Mouse (Mus musculus) cerebellum, adult 2 months (tissue): Measurements from ENCODE around the gene Jade1. TPM values are rescaled to one million over a fixed set of nuclear protein-coding genes. Genes with fewer than 3 reads are reported as not detected.
A peak's percentile ranks its signal among the peaks of the same experiment; 100 is the strongest.

Experiments
- DNase-seq, 2 experiments: peaks; one replicate each; pipeline ENCODE4 v3.0.0; 2021
- H3K27ac ChIP-seq: fragments of 200-500 bp; 2 replicates; pipeline ENCODE4 v1.5.1; 2012; ENCODE audit warnings: low read length, control low read depth, inconsistent platforms; ENCODE audit not compliant: insufficient read depth
- H3K27me3 ChIP-seq: fragments of 200-500 bp; 2 replicates; pipeline ENCODE4 v1.6.1; 2012; ENCODE audit warnings: inconsistent platforms, mild to moderate bottlenecking, low read length, moderate library complexity; ENCODE audit not compliant: control insufficient read depth, insufficient read depth
- H3K4me1 ChIP-seq: fragments of 200-500 bp; 2 replicates; pipeline ENCODE4 v1.6.1; 2011; ENCODE audit warnings: low read length; ENCODE audit not compliant: control insufficient read depth, insufficient read depth
- H3K4me3 ChIP-seq: fragments of 200-500 bp; replicated peaks from 2 replicates; pipeline ENCODE3; 2011; ENCODE audit warnings: mild to moderate bottlenecking, low read depth, low read length, control low read depth; ENCODE audit not compliant: insufficient read depth
- CTCF ChIP-seq: fragments of 200-500 bp; IDR thresholded peaks from 2 replicates; pipeline ENCODE4 v1.5.1; 2011; ENCODE audit warnings: low read depth, mild to moderate bottlenecking, control low read depth, low read length, moderate library complexity, borderline replicate concordance; ENCODE audit not compliant: insufficient read depth
- POLR2A ChIP-seq: fragments of 200-500 bp; IDR thresholded peaks from 2 replicates; pipeline ENCODE4 v1.6.1; 2011; ENCODE audit warnings: low read length, control low read depth, borderline replicate concordance; ENCODE audit not compliant: insufficient read depth
- WGBS: fragments of 180-500 bp; shearing (Covaris S2); methylation state at CpG from one replicate; pipeline ENCODE4 v1.1.7; 2018; 5-methylcytosine and 5-hydroxymethylcytosine counted together
- polyA plus RNA-seq: library from polyadenylated mRNA; depleted of rRNA; stranded (reverse); fragments of >200 nt; gene quantifications from 2 replicates; pipeline ENCODE4 v1.2.3, GENCODE M21; 2012

Jade1 gene
- polyA plus RNA-seq, 1 experiment = 31.8 TPM

GRCm38 (mm10) chr3:41597036-41597435 is 41.5 kb downstream of the Jade1 start:
- 97% methylated on average over 8 of the region's 8 CpGs for WGBS
- Histone ChIP-seq H3K27ac (no peak overlapping the region), H3K4me1 (peaks cover 13% of the 10 kb centered on the region), H3K27me3 (no peaks in the 10 kb centered on the region), H3K4me3 (no peak overlapping the region)
- DNase-seq = no peak
- TF ChIP-seq CTCF (no peak), POLR2A (no peak)

DNA sequence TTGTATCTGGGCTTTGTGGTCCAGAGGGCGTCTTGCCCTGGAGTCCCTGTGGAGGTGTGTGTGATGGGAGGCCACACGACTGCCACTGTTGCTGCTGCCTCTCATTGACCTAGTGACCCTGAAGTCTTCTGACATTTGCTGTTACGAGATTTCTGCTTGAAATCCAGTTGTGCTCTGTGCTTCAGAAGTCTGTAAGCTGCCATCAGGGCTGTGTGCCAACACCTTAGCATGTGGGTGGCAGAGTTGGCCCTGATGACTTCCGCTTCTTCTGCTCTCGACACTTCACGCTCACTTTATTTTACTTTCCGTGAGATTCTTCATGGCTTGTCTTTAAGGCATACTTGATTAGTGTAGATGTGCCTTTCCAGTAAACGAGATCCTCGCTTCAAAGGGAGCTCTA is 42.9 kb downstream of the Jade1 start:
- Histone ChIP-seq H3K4me3 (no peak overlapping the region), H3K27ac (no peak overlapping the region), H3K4me1 (peaks cover 5% of the 10 kb centered on the region; the same call in 1 of the 2 replicates), H3K27me3 (no peaks in the 10 kb centered on the region)
- 60% methylated on average over 9 of the region's 9 CpGs for WGBS
- TF ChIP-seq CTCF (no peak), POLR2A (no peak)
- DNase-seq = no peak

DNA sequence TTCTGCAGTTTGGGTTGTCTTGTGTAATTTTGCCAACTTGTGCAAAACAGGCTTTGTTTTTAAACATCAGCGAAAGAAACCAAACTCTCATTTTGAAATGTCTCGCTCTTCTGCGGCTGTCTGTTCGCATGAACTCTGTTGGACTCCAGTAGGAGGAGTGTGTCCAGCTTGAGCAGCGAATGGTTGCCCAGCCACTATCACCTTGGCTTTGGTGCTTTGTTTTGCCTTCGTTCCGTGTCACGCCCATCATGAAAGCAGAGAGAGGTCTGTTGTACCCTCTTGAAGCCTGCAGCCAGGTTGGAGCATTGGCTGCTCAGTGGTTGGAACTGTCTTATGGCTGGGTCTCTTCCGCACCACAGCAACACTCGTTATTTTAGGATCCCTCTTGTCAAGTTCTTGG is 43.7 kb downstream of the Jade1 start:
- TF ChIP-seq POLR2A (no peak), CTCF (no peak)
- H3K27ac ChIP-seq = no peak overlapping the region
- no peaks in the 10 kb centered on the region for H3K27me3 ChIP-seq
- WGBS = 91% methylated on average over 10 of the region's 10 CpGs
- DNase-seq = no peak
- peaks cover 5% of the 10 kb centered on the region; the same call in 1 of the 2 replicates for H3K4me1 ChIP-seq
- H3K4me3 ChIP-seq = no peak overlapping the region

DNA sequence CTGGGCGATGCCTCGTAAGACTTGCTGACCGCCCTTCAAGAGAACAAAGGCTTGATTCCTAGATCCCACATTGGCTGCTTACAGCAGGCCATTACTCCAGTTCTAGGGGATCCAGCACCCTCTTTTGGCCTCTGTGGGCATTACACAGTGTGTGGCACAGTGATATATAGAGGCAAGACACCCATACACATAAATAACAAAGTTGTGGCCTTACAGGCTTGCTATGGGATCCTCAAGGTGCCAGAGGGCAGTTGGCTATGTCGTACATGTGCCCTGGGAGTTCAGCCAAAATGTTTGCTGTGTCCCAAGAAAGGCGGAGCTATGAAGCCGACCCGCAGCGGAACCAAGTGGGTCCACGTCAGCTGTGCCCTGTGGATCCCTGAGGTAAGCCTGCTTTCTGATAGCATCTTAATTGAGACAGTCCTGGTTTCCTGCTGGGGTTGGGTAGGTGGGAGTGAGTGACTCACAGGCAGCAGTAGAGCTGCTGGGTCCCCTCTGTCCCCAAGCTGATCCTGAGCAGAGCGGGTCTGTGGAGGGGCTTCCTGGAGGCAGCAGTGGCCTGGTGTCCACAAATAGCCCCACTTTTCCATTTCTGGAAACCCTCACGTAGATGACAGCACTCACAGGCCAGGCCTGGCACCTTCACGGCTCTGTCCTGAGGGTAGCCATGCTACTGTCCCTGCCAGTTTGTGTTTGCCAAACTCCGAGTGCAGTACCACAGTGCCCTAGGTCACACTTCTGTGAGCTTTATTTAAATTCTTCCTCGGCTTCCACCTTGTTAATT is 44.5 kb downstream of the Jade1 start:
- no peaks in the 10 kb centered on the region for H3K27me3 ChIP-seq
- DNase-seq = peak; percentile 58 to 72
- 52% methylated on average over 14 of the region's 14 CpGs for WGBS
- TF ChIP-seq CTCF (peak; percentile 80), POLR2A (no peak)
- H3K27ac ChIP-seq = no peak overlapping the region
- peaks cover 5% of the 10 kb centered on the region; the same call in 1 of the 2 replicates for H3K4me1 ChIP-seq
- no peak overlapping the region for H3K4me3 ChIP-seq

GRCm38 (mm10) chr3:41601226-41602020 is 45.9 kb downstream of the Jade1 start:
- H3K27ac ChIP-seq = no peak overlapping the region
- TF ChIP-seq POLR2A = no peak
- no peak for TF ChIP-seq CTCF
- peaks cover 5% of the 10 kb centered on the region; the same call in 1 of the 2 replicates for H3K4me1 ChIP-seq
- H3K4me3 ChIP-seq = no peak overlapping the region
- WGBS = 59% methylated on average over 9 of the region's 9 CpGs
- no peaks in the 10 kb centered on the region for H3K27me3 ChIP-seq
- DNase-seq = peak in 1 of 2 experiments; percentile 7

- WGBS = 70% methylated on average over 10 of the region's 10 CpGs
- Histone ChIP-seq H3K27me3 (no peaks in the 10 kb centered on the region), H3K4me1 (peaks cover 5% of the 10 kb centered on the region; the same call in 1 of the 2 replicates), H3K27ac (no peak overlapping the region), H3K4me3 (no peak overlapping the region)
- TF ChIP-seq CTCF (no peak), POLR2A (no peak)
- DNase-seq = no peak
Observed at GRCm38 (mm10) chr3:41602933-41603332, 47.4 kb downstream of the Jade1 start.

GRCm38 (mm10) chr3:41603470-41604019 is 48.0 kb downstream of the Jade1 start:
- Histone ChIP-seq H3K27ac (no peak overlapping the region), H3K4me3 (no peak overlapping the region), H3K4me1 (peaks cover 5% of the 10 kb centered on the region; the same call in 1 of the 2 replicates), H3K27me3 (no peaks in the 10 kb centered on the region)
- DNase-seq = no peak
- TF ChIP-seq CTCF = no peak
- no peak for TF ChIP-seq POLR2A
- 64% methylated on average over 5 of the region's 5 CpGs for WGBS
